Mouse (Mus musculus) small intestine, adult 2 months (tissue): ENCODE data around the gene Cyfip2. TPM values are rescaled to one million over a fixed set of nuclear protein-coding genes. Genes with fewer than 3 reads are reported as not detected.

Source experiments
- H3K27ac ChIP-seq: fragments of 200-500 bp; 2 replicates; pipeline ENCODE4 v1.5.1; 2012; ENCODE audit warnings: low read depth, low read length, control low read depth, inconsistent platforms; ENCODE audit not compliant: insufficient read depth
- H3K27me3 ChIP-seq: fragments of 200-500 bp; 2 replicates; pipeline ENCODE4 v1.6.1; 2012; ENCODE audit warnings: mild to moderate bottlenecking, moderate library complexity, low read length, inconsistent platforms; ENCODE audit not compliant: control insufficient read depth, insufficient read depth
- H3K36me3 ChIP-seq: fragments of 200-500 bp; 2 replicates; pipeline ENCODE4 v1.6.1; 2012; ENCODE audit warnings: mild to moderate bottlenecking, low read length, control low read depth, inconsistent platforms; ENCODE audit not compliant: control insufficient read depth, insufficient read depth
- H3K4me1 ChIP-seq: fragments of 200-500 bp; 2 replicates; pipeline ENCODE4 v1.6.1; 2012; ENCODE audit warnings: low read length, inconsistent platforms, mixed read lengths; ENCODE audit not compliant: control insufficient read depth, insufficient read depth, insufficient read length
- H3K4me3 ChIP-seq: fragments of 200-500 bp; 2 replicates; pipeline ENCODE4 v1.5.1; 2012; ENCODE audit warnings: low read depth, mild to moderate bottlenecking, control low read depth, inconsistent platforms, low read length, moderate library complexity
- CTCF ChIP-seq: fragments of 200-500 bp; IDR thresholded peaks from 2 replicates; pipeline ENCODE4 v1.5.1; 2012; ENCODE audit warnings: low read depth, mild to moderate bottlenecking, control low read depth, inconsistent platforms, low read length, moderate library complexity, mixed read lengths; ENCODE audit not compliant: insufficient replicate concordance, insufficient read length; ENCODE audit errors: extremely low read depth
- POLR2A ChIP-seq: fragments of 200-500 bp; IDR thresholded peaks from 2 replicates; pipeline ENCODE4 v1.6.1; 2012; ENCODE audit warnings: low read depth, mild to moderate bottlenecking, control low read depth, inconsistent platforms, low read length, moderate library complexity
- WGBS: fragments of 180-500 bp; shearing (Covaris S2); methylation state at CpG from one replicate; pipeline ENCODE4 v1.1.7; 2018; 5-methylcytosine and 5-hydroxymethylcytosine counted together
- polyA plus RNA-seq: library from polyadenylated mRNA; depleted of rRNA; stranded (reverse); fragments of >200 nt; gene quantifications from 2 replicates; pipeline ENCODE4 v1.2.3, GENCODE M21; 2012

Cyfip2 gene
- polyA plus RNA-seq, 1 experiment = 3.8 TPM

GRCm38 (mm10) chr11:46273969-46274368 lies 38.7 kb downstream of the Cyfip2 start:
- Histone ChIP-seq H3K27ac (no peak overlapping the region), H3K27me3 (no peaks in the 10 kb centered on the region), H3K36me3 (no peaks in the 10 kb centered on the region), H3K4me3 (no peak overlapping the region), H3K4me1 (no peaks in the 10 kb centered on the region)
- WGBS = 93% methylated on average over 3 of the region's 3 CpGs
- no peak for TF ChIP-seq CTCF
- TF ChIP-seq POLR2A = no peak

- TF ChIP-seq CTCF (no peak), POLR2A (no peak)
- Histone ChIP-seq H3K27ac (no peak overlapping the region), H3K36me3 (no peaks in the 10 kb centered on the region), H3K27me3 (no peaks in the 10 kb centered on the region), H3K4me3 (no peak overlapping the region), H3K4me1 (no peaks in the 10 kb centered on the region)
- WGBS = 79% methylated on average over 8 of the region's 8 CpGs
These were observed 40.5 kb downstream of the Cyfip2 start for GRCm38 (mm10) chr11:46272058-46272681.

- H3K27me3 ChIP-seq = no peaks in the 10 kb centered on the region
- no peak overlapping the region for H3K4me3 ChIP-seq
- H3K4me1 ChIP-seq = no peaks in the 10 kb centered on the region
- no peak for TF ChIP-seq CTCF
- TF ChIP-seq POLR2A = no peak
- 55% methylated on average over 3 of the region's 3 CpGs for WGBS
- no peaks in the 10 kb centered on the region for H3K36me3 ChIP-seq
- H3K27ac ChIP-seq = no peak overlapping the region
These were observed 42.8 kb downstream of the Cyfip2 start for GRCm38 (mm10) chr11:46269893-46270292.

GRCm38 (mm10) chr11:46269391-46269790 lies 43.3 kb downstream of the Cyfip2 start:
- H3K36me3 ChIP-seq = no peaks in the 10 kb centered on the region
- H3K4me3 ChIP-seq = no peak overlapping the region
- no peaks in the 10 kb centered on the region for H3K27me3 ChIP-seq
- H3K4me1 ChIP-seq = no peaks in the 10 kb centered on the region
- WGBS = 77% methylated on average over 9 of the region's 9 CpGs
- H3K27ac ChIP-seq = no peak overlapping the region
- TF ChIP-seq CTCF (no peak), POLR2A (no peak)

GRCm38 (mm10) chr11:46268991-46269390 lies 43.7 kb downstream of the Cyfip2 start:
- Histone ChIP-seq H3K27ac (no peak overlapping the region), H3K27me3 (no peaks in the 10 kb centered on the region), H3K36me3 (no peaks in the 10 kb centered on the region), H3K4me3 (no peak overlapping the region), H3K4me1 (no peaks in the 10 kb centered on the region)
- WGBS = 14% methylated on average over 7 of the region's 7 CpGs
- peak; percentile 63; the same call in 1 of the 2 replicates for TF ChIP-seq CTCF
- TF ChIP-seq POLR2A = no peak

GRCm38 (mm10) chr11:46265031-46265786 lies 47.5 kb downstream of the Cyfip2 start:
- Histone ChIP-seq H3K27me3 (no peaks in the 10 kb centered on the region), H3K4me1 (no peaks in the 10 kb centered on the region), H3K27ac (no peak overlapping the region), H3K36me3 (no peaks in the 10 kb centered on the region), H3K4me3 (no peak overlapping the region)
- TF ChIP-seq POLR2A (no peak), CTCF (no peak)
- 69% methylated on average over 11 of the region's 11 CpGs for WGBS

- Histone ChIP-seq H3K4me1 (no peaks in the 10 kb centered on the region), H3K36me3 (no peaks in the 10 kb centered on the region), H3K27ac (no peak overlapping the region), H3K27me3 (no peaks in the 10 kb centered on the region), H3K4me3 (no peak overlapping the region)
- TF ChIP-seq CTCF (no peak), POLR2A (no peak)
- 55% methylated on average over 3 of the region's 3 CpGs for WGBS
These were observed 48.1 kb downstream of the Cyfip2 start for GRCm38 (mm10) chr11:46264584-46264983.
